Mouse (Mus musculus) small intestine, adult 2 months (tissue): ENCODE results near the gene Gm20388. TPM values are rescaled to one million over a fixed set of nuclear protein-coding genes. Genes with fewer than 3 reads are reported as not detected.

Experiments
- H3K27ac ChIP-seq: fragments of 200-500 bp; 2 replicates; pipeline ENCODE4 v1.5.1; 2012; ENCODE audit warnings: low read depth, low read length, control low read depth, inconsistent platforms; ENCODE audit not compliant: insufficient read depth
- H3K27me3 ChIP-seq: fragments of 200-500 bp; 2 replicates; pipeline ENCODE4 v1.6.1; 2012; ENCODE audit warnings: mild to moderate bottlenecking, moderate library complexity, low read length, inconsistent platforms; ENCODE audit not compliant: control insufficient read depth, insufficient read depth
- H3K36me3 ChIP-seq: fragments of 200-500 bp; 2 replicates; pipeline ENCODE4 v1.6.1; 2012; ENCODE audit warnings: mild to moderate bottlenecking, low read length, control low read depth, inconsistent platforms; ENCODE audit not compliant: control insufficient read depth, insufficient read depth
- H3K4me1 ChIP-seq: fragments of 200-500 bp; 2 replicates; pipeline ENCODE4 v1.6.1; 2012; ENCODE audit warnings: low read length, inconsistent platforms, mixed read lengths; ENCODE audit not compliant: control insufficient read depth, insufficient read depth, insufficient read length
- H3K4me3 ChIP-seq: fragments of 200-500 bp; 2 replicates; pipeline ENCODE4 v1.5.1; 2012; ENCODE audit warnings: low read depth, mild to moderate bottlenecking, control low read depth, inconsistent platforms, low read length, moderate library complexity
- CTCF ChIP-seq: fragments of 200-500 bp; IDR thresholded peaks from 2 replicates; pipeline ENCODE4 v1.5.1; 2012; ENCODE audit warnings: low read depth, mild to moderate bottlenecking, control low read depth, inconsistent platforms, low read length, moderate library complexity, mixed read lengths; ENCODE audit not compliant: insufficient replicate concordance, insufficient read length; ENCODE audit errors: extremely low read depth
- POLR2A ChIP-seq: fragments of 200-500 bp; IDR thresholded peaks from 2 replicates; pipeline ENCODE4 v1.6.1; 2012; ENCODE audit warnings: low read depth, mild to moderate bottlenecking, control low read depth, inconsistent platforms, low read length, moderate library complexity
- WGBS: fragments of 180-500 bp; shearing (Covaris S2); methylation state at CpG from one replicate; pipeline ENCODE4 v1.1.7; 2018; 5-methylcytosine and 5-hydroxymethylcytosine counted together
- polyA plus RNA-seq: library from polyadenylated mRNA; depleted of rRNA; stranded (reverse); fragments of >200 nt; gene quantifications from 2 replicates; pipeline ENCODE4 v1.2.3, GENCODE M21; 2012

Gene Gm20388
- polyA plus RNA-seq, 1 experiment = 37.3 TPM

DNA sequence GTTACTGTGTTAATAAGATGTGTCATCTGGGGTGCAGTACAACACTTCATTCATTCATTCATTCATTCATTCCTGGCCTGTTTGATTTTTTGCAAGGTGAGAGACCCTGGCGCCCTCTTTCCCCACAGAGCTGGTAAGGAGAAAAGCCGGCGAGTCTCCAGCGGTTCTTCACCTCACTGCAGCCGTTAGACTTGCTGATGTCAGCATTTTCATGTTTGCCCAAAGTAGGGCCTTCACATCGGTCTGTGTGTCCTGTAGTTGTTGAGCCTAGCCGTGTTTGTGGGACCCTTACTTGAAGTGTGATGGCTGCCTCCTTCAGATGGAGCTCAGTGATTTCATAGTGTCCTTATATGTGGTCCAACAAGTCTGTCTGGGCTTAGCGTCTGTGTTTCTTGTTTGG lies 2059.6 kb downstream of the Gm20388 start:
- no peak overlapping the region for H3K4me3 ChIP-seq
- WGBS = 85% methylated on average over 8 of the region's 8 CpGs
- peaks cover 8% of the 10 kb centered on the region; the same call in 1 of the 2 replicates for H3K4me1 ChIP-seq

GRCm38 (mm10) chr8:121971488-121972058 lies 2060.9 kb downstream of the Gm20388 start:
- 75% methylated on average over 17 of the region's 17 CpGs for WGBS
- H3K4me3 ChIP-seq = no peak overlapping the region
- TF ChIP-seq CTCF = no peak
- no peak for TF ChIP-seq POLR2A

More for the DNA sequence above, 2059.6 kb downstream of the Gm20388 start:
- TF ChIP-seq CTCF = no peak
- no peak for TF ChIP-seq POLR2A
- Histone ChIP-seq H3K36me3 (peaks cover 11% of the 10 kb centered on the region; the same call in 1 of the 2 replicates), H3K27ac (no peak overlapping the region), H3K27me3 (no peaks in the 10 kb centered on the region)

GRCm38 (mm10) chr8:121973906-121974305 lies 2063.3 kb downstream of the Gm20388 start:
- TF ChIP-seq POLR2A = no peak
- no peak for TF ChIP-seq CTCF
- no peaks in the 10 kb centered on the region for H3K27me3 ChIP-seq
- H3K4me1 ChIP-seq = no peaks in the 10 kb centered on the region
- WGBS = 98% methylated on average over 28 of the region's 28 CpGs
- H3K36me3 ChIP-seq = peaks cover 31% of the 10 kb centered on the region
- no peak overlapping the region for H3K27ac ChIP-seq
- H3K4me3 ChIP-seq = no peak overlapping the region

More at GRCm38 (mm10) chr8:121971488-121972058, 2060.9 kb downstream of the Gm20388 start:
- Histone ChIP-seq H3K4me1 (peaks cover 8% of the 10 kb centered on the region; the same call in 1 of the 2 replicates), H3K36me3 (peaks cover 21% of the 10 kb centered on the region), H3K27ac (no peak overlapping the region), H3K27me3 (no peaks in the 10 kb centered on the region)

DNA sequence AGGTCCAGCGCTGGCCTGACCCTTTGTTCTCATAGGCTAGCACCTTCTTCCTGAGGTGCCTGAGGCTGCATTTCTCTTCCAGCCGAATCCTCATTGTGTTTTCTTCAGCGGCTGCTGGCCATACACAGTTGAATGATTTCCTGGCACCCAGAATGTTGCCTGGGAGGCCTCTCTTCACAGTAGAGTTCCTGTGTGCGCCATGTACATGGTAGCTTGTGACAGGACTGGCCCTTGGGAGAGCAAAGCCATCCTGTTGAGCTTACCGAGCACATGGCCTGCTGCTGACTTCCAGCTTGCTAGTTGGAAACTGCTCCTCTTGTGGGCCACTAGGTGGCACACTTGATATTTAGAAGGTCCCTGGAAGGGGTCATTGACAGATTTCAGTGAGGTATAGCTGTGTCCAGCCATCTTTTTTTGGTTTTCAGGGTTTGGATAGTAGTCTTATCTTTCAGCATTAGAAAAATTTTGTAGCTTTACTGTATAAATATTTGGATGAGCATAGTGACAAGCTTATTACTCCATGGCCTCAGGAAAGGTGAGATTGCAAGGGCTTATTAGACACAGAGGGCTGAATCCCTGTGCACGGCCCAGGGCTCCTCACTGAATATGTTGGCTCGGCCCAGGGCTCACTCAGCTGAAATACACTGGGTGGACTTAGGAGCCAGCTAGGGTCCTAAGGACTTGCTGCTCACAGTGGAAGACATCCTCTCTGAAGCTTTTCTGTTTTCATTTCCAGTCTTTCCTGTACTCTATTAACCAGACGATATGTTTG lies 2067.4 kb downstream of the Gm20388 start:
- peaks cover 38% of the 10 kb centered on the region for H3K36me3 ChIP-seq
- no peak overlapping the region for H3K27ac ChIP-seq
- H3K4me1 ChIP-seq = no peaks in the 10 kb centered on the region; the same call in 1 of the 2 replicates
- TF ChIP-seq CTCF = peak; percentile 54; the same call in 1 of the 2 replicates
- no peak for TF ChIP-seq POLR2A
- no peaks in the 10 kb centered on the region for H3K27me3 ChIP-seq
- 78% methylated on average over 8 of the region's 8 CpGs for WGBS
- no peak overlapping the region for H3K4me3 ChIP-seq

DNA sequence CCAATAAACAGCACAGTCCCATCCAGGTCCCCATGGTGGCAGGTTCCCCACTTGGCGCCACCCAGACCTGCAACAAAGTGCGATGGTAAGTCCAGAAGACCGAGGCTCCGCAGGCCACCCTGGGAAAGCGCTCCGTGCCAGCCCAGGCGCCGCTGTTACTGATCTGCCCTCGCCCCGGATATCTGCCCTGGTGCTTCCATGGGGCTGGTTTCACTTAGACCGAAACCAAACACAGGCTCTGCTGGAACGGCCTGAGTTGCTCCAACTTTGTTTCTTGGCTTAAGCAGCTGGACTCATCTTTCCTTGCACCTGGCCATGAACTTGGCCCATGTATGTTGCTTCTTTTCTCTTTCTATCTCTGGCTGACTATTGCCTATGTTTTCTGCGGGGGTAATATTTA lies 2068.0 kb downstream of the Gm20388 start:
- no peak for TF ChIP-seq CTCF
- no peak for TF ChIP-seq POLR2A
- WGBS = 96% methylated on average over 13 of the region's 13 CpGs
- Histone ChIP-seq H3K4me3 (no peak overlapping the region), H3K27ac (no peak overlapping the region), H3K27me3 (no peaks in the 10 kb centered on the region), H3K36me3 (peaks cover 42% of the 10 kb centered on the region), H3K4me1 (no peaks in the 10 kb centered on the region; the same call in 1 of the 2 replicates)

DNA sequence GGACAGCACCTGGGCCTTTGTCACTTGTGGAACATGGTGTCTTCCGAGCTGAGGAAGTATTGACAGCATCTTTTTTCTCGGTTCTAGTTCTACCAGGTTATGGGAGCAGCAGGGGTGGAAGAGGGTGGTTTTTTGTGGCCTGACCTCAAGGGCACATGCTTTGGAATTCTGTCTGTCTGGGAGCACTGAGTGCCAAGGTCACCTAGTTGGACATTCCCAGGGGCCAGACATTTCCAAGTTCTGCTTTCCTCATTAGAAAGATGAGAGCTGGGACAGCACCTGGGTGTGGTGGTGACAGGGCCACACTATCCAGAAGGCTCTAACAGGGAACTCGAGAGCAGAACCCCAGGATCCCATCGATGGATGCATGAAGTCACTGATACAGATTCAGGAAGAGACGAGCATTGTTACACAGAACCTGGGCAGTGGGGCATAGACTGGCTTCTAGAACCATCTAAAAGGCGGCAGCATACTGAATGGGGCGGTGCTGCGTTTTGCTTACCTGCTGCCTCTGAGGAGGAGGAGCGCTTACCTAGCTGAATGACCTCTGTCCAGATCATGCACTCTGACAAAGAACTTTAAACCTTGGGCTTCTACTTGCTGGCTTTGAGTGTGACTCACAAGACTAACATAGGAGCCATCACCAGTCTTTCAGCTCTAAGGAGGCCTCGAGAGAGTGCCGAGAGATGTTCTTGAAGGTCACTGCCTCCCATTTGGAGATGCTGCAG lies 2070.3 kb downstream of the Gm20388 start:
- Histone ChIP-seq H3K27me3 (no peaks in the 10 kb centered on the region), H3K4me3 (no peak overlapping the region), H3K27ac (peak overlapping the region; percentile 8; the same call in 1 of the 2 replicates), H3K36me3 (peaks cover 37% of the 10 kb centered on the region), H3K4me1 (no peaks in the 10 kb centered on the region; the same call in 1 of the 2 replicates)
- WGBS = 87% methylated on average over 11 of the region's 11 CpGs
- TF ChIP-seq CTCF = no peak
- TF ChIP-seq POLR2A = no peak
